In the genomic region with DNA sequence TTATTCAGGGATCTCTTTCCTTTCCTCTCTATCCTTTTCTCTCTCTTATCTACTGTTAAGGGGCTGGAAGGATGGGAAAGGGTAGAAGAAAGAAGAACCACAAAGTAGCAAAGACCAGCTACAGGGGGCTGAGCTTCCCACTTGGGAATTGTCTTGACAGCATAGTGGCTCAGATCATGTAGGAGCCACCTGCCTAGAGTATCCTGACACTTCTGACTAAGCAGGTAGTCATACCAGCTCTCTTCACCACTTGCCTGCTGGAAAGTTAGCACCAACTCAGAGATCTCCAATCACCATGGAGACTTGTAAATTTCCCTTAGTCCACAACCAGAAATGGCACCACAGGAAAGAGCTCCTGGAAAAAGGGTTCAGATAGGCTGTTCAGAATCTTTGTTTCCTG, we compare ENCODE assay signal across 21 mouse cellular contexts.
"Had no signal": no experiment of that assay in that cellular context is flagged by ENCODE, and none has a peak within 500 bp of the region (broad histone marks: within the 10 kb centered on the region; RNA-seq: fewer than 3 reads in every experiment).

No protein-coding gene starts in this region.

- H3K36me3 ChIP-seq: liver, embryonic 15.5 days; lung, embryonic 15.5 days; midbrain, embryonic 10.5 days; midbrain, embryonic 12.5 days; neural tube, embryonic 13.5 days; neural tube, embryonic 15.5 days had no signal

- H3K27me3 ChIP-seq: liver, embryonic 15.5 days; lung, embryonic 15.5 days; neural tube, embryonic 15.5 days had no signal

- DNase-seq: liver, postnatal 0 days; lung, adult 2 months; lung, postnatal 4 days; midbrain, embryonic 14.5 days; retina, postnatal 1 day; right cerebral cortex, adult 18-20 months; right cerebral cortex, postnatal 25 days; right cerebral cortex, postnatal 4 days; spleen, adult 18-20 months; thymus, adult 18-20 months; thymus, postnatal 14 days; thymus, postnatal 36 days had no signal

- H3K4me3 ChIP-seq: liver, embryonic 15.5 days; lung, embryonic 15.5 days; midbrain, embryonic 10.5 days; midbrain, embryonic 12.5 days; myocyte; neural tube, embryonic 13.5 days; neural tube, embryonic 15.5 days had no signal

- H3K9ac ChIP-seq: liver, embryonic 15.5 days; liver, postnatal 0 days; lung, embryonic 15.5 days; midbrain, embryonic 12.5 days; neural tube, embryonic 13.5 days; neural tube, embryonic 15.5 days had no signal

- H3K4me1 ChIP-seq: liver, embryonic 15.5 days; midbrain, embryonic 12.5 days; neural tube, embryonic 13.5 days; neural tube, embryonic 15.5 days had no signal

- H3K9me3 ChIP-seq: liver, embryonic 15.5 days; midbrain, embryonic 12.5 days; neural tube, embryonic 15.5 days had no signal

- H3K4me2 ChIP-seq: liver, embryonic 15.5 days; lung, embryonic 15.5 days; midbrain, embryonic 12.5 days; neural tube, embryonic 13.5 days; neural tube, embryonic 15.5 days had no signal

- ATAC-seq: liver, postnatal 0 days; lung, postnatal 0 days; midbrain, embryonic 16.5 days had no signal

- H3K27ac ChIP-seq: liver, embryonic 15.5 days; lung, embryonic 15.5 days; midbrain, embryonic 10.5 days; midbrain, embryonic 12.5 days; neural tube, embryonic 13.5 days; neural tube, embryonic 15.5 days had no signal
